Mouse (Mus musculus) embryo, embryonic 9.5 days (tissue): ENCODE results near the gene Tmsb15l.
A peak's percentile ranks its signal among the peaks of the same experiment; 100 is the strongest.
"Not testable (repeated sequence)": the region's sequence is repeated elsewhere in the genome, so short reads cannot be mapped to it uniquely, and the experiment has no call there.

Experiments
- DNase-seq: peaks from one replicate; pipeline ENCODE4 v3.0.0-alpha.2; 2017; ENCODE audit errors: extremely low spot score

Gene Tmsb15l

DNA sequence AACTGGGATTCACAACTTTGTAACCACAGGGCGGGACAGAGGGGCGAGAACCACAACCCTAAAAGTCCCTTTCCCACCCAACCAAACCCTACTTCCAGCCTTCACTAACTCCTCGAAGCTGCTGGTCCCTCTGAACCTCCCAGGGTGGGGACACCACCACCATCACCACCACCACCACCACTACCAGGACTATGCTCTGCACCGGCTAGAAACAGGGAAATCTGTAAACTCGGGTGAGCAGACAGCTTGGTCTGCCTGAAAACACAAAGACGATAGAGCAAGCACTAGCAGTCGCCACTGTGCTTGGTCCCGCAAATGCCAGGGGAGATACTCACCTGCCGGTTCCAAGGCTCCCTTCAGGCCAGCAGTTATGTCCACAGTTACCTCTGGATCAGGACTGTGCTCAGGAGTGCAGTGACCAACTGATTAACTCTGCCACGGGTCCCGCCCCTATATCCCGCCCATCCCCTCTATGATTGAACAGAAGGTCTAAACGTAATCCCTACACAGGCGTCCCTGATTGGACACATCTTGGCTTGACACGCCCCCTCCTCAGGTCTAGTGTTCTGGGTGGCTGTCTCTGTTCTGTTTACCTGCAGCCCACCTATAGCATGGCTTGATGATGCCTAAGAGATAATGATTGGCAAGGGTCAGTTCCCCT lies at the start of gene Tmsb15l, which contains the start of gene Tmsb15b1:
Tmsb15l (minus strand) TSS at position 446 of the 661 bp plus-strand sequence.
Tmsb15b1 (minus strand) TSS at position 451 of the 661 bp plus-strand sequence.
- DNase-seq: peak; percentile 69

DNA sequence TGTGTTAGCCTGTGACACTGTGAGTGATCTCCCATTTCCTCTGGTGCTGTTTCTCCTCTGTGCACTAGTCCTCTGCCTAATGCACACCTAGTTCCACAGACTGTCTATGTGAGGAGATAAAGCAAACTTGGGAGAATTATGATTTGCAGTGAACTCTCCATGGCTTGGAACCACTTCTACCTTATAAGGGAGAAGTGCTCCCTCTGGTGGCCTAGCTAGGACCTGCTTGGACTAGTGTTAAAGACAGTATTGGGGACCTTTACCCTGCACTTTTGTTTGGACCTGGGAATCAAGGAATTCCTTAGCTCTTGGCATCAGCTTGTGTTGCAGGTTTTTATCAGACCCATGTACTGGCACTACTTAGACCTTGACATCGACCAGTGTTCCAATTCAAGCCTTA lies 42.6 kb upstream of the Tmsb15l start:
- peak; percentile 47 for DNase-seq

GRCm38 (mm10) chrX:137017668-137018067 lies 41.0 kb upstream of the Tmsb15l start:
- no peak for DNase-seq

- DNase-seq: peak; percentile 42
These were observed 38.5 kb upstream of the Tmsb15l start for GRCm38 (mm10) chrX:137015099-137015709.

GRCm38 (mm10) chrX:136996256-136996655 lies 19.6 kb upstream of the Tmsb15l start:
- DNase-seq: no peak

GRCm38 (mm10) chrX:136993641-136994040 lies 17.0 kb upstream of the Tmsb15l start:
- no peak for DNase-seq

DNA sequence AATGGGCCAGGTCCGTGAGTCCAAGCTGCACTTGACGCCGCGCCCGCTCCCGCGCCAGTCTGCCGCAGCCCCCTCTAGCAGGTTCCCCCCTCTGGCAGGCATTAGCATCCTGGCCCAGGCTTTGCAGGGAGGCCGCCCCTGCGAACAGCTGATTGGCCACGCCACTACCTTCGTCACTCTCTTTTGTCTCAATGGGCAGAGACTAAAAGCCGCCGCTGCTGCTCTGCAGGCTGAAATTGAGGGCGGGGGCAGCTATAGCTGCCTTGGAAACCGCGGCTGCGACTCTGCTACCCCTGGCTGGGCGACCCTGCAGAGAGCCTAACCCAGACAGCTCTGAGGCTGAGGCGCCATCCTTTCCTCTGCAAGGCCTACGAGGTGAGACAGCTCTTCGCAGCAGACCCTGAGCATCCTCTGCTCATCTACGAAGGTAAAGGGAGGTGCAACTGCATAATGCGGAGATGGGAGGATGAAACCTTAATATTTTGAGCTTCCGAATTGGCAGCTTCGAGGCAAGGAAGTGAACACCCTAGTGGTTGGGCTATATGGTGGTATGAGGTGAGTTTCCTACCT lies 16.4 kb upstream of the Tmsb15l start, which contains the start of gene Zcchc18:
Zcchc18 (plus strand) TSS at position 178 of the 570 bp plus-strand sequence.
- DNase-seq: peak; percentile 74

DNA sequence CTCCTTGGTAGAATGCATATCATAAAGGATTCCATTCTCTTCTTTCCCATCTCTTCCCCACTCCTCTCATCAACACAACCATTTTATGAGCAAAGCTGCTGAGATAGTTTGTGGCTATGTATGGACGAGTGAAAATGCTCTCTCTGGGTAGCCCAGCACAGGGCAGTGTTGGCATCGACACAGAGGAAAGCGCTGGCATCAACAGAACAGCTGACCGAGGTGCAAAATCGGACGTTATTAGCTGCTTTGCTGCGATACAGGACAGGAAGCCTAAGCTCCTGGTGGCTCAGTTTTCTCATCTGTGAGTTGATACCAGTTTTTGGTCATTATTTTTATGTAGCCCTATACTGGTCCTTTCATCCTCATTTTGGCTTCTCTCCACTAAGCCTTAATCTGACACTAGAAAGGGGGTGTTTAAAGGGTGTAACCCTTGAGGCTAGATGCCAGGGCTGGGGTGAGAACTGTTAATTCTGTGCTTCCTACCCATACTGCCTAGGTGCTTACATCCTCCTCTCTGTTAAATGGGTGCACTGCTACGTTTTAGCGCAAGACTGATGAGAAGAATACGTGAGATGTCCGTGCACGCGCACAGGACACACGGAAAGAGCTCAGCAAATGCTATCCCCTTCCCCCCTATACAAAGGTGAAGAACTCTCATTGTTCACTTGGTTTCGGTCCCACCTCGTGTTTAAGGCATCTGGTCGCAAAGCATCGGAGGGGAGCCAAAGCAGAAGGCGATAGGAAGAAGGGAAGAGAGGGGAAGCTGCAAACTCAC lies 15.7 kb upstream of the Tmsb15l start:
- DNase-seq: no peak

DNA sequence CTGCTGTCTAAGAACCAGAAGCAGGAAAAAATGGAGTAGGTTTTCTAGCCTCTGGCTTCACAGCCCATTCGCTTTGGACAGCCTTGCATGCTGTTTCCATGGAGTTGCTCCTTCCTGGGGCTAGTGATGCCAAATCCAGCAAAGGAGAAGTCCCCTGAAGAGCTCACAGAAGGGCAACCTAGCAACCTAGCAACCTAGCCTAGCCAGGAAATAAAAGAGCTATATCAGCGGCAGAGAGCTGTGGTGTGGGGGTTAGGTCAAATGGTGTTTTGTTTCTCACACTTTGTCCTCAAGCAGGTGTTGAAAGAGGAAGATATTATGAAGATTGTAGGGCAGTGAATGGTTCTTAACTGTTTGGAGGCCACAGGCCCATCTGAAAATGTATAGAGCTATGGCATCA lies 14.6 kb upstream of the Tmsb15l start:
- no peak for DNase-seq

- no peak for DNase-seq
These were observed 9.4 kb upstream of the Tmsb15l start for GRCm38 (mm10) chrX:136986039-136986438.

DNA sequence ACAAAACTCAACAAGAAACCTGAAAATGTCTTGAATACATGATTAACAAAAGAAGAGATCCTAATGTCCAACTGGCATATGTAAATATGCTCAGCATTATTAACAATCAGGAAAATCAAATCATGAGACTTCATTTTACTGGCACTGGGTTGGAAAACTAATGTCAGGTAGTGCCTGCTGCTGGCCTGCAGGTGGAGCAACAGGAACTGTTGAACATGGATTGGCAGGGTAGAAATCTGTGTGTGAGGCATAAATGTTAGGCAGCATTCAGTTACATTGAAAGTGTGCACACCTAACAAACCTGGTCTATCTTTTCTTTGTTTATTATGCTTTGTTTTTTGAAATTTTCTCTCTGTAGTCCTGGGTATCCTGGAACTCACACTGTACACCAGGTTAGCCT lies 1.9 kb upstream of the Tmsb15l start:
- no peak for DNase-seq

DNA sequence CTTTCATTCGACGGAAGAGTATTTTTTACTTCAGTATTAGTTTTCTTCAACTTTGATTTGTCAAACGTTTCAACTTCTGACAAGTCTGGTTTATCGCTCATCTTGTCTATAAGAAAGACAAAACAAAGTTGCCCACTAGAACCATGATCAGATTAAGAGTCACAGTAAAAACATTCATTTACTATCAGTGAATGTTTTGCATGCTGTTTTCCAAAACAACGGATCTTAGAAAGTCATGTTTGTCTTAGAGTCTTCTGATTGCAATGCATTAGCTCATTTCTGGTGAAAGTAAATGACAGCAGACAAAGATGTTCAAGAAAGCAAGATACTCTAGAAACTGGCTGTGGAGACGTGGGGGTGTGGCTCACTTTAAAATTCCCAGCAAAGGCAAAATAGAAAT lies 1.3 kb downstream of the Tmsb15l start, which contains the start of gene Tmsb15b2:
Tmsb15b2 (minus strand) TSS at position 101 of the 400 bp plus-strand sequence.
- DNase-seq: not testable (repeated sequence)

DNA sequence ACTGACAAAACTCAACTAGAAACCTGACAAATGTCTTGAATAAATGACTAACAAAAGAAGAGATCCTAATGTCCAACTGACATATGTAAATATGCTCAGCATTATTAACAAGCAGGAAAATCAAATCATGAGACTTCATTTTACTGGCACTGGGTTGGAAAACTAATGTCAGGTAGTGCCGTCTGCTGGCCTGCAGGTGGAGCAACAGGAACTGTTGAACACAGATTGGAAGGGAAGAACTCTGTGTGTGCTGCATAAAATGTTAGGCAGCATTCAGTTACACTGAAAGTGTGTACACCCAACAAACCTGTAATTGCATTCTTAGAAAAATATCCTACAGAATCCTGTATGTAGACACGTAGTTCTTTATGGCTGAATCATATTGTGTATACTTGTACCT lies 17.0 kb downstream of the Tmsb15l start:
- no peak for DNase-seq

DNA sequence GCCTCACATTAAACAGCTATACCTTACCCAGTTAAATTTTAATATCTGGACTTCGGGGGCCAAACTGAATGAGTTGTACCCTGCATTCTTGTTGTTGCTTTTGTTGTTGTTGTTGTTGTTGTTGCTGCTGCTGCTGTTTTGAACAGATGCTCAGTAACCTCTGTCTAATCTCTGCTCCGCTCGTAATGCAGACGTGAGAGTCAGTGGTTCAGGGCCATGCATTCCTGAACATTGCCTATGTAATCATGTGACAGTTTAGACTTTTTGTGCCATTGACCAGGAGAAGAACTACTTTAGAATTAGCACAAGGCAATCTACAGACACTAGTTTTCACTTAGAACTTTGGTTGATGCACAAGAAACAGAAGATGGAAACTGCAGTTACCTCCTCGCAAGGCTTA lies 18.4 kb downstream of the Tmsb15l start:
- peak; percentile 1 for DNase-seq

DNA sequence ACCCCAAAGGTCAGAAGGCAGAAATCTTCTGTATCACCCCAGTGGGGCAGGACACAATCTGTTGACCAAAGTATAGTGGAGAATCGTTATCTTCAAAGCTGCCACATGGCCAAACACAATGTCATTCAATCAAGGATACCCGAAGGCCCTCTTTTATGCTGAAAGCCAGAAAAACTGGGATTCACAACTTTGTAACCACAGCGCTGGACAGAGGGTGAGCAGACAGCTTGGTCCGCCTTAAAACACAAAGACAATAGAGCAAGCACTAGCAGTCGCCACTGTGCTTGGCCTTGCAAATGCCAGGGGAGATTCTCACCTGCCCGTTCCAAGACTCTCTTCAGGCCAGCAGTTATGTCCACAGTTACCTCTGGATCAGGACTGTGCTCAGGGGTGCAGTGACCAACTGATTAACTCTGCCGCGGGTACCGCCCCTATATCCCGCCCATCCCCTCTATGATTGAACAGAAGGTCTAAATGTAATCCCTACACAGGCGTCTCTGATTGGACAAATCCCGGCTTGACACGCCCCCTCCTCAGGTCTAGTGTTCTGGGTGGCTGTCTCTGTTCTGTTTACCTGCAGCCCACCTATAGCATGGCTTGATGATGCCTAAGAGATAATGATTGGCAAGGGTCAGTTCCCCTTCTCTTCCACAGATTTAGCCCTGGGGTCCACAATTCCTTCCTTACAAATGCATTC lies 18.9 kb downstream of the Tmsb15l start:
- peak; percentile 56 for DNase-seq

DNA sequence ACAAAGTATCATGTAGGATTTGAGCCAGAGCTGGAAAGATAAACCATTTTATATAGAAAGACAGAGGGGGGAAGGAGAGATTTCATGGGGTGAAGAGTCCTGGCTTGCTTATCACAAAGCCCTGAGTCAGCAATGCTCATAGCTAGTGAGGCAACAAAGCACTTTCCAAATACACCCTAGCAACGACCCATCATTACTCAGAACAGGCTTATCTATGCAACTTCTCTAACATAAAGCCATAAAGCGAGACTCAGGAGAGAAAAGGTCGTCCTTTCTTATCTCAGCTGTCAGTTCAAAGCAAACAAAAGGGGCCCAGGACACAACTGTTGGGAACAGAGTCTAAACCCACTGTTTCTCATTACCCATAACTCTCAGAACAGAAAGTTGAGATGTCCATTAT lies 38.7 kb downstream of the Tmsb15l start:
- no peak for DNase-seq

DNA sequence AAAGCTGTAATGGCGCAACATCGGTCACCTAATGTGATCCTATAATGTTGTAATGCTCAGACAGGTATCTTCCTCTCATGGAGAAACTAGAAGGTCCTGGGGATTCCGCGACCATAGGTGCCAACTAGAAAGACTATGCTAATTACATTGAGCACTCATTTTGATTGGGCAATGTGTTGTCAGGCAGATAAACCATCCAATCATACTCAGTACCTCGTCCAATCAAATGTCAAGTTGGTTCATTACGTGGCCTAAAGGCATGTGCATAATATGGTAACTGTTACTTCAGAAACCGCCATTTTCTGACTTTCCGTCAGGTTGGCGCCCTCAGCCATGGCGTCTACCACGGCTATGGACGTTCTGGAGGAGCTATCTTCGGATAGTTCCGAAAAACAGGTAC lies 49.6 kb downstream of the Tmsb15l start, which contains the start of gene H2bfm:
H2bfm (plus strand) TSS at position 295 of the 400 bp plus-strand sequence.
- no peak for DNase-seq

- DNase-seq: no peak
These were observed 50.8 kb downstream of the Tmsb15l start for GRCm38 (mm10) chrX:136925863-136926262.
